Mouse (Mus musculus) limb, embryonic 10.5 days (tissue): ENCODE results near the gene Wnt9a. TPM values are rescaled to one million over a fixed set of nuclear protein-coding genes. Genes with fewer than 3 reads are reported as not detected.
A peak's percentile ranks its signal among the peaks of the same experiment; 100 is the strongest.

Experiments
- DNase-seq: peaks from one replicate; pipeline ENCODE4 v3.0.0-alpha.2; 2017; ENCODE audit warnings: low spot score
- H3K27ac ChIP-seq: fragments of 300-500 bp; sonication (generic); 2 replicates; pipeline ENCODE4 v1.5.1; 2016; ENCODE audit warnings: mild to moderate bottlenecking
- H3K27me3 ChIP-seq: fragments of 300-500 bp; sonication (generic); 2 replicates; pipeline ENCODE4 v1.6.1; 2016; ENCODE audit warnings: low read depth, mild to moderate bottlenecking; ENCODE audit not compliant: poor library complexity, severe bottlenecking
- H3K36me3 ChIP-seq: fragments of 300-500 bp; sonication (generic); 2 replicates; pipeline ENCODE4 v1.6.1; 2016; ENCODE audit warnings: mild to moderate bottlenecking, moderate library complexity
- H3K4me1 ChIP-seq: fragments of 300-500 bp; sonication (generic); 2 replicates; pipeline ENCODE4 v1.6.1; 2016
- H3K4me3 ChIP-seq: fragments of 300-500 bp; sonication (generic); 2 replicates; pipeline ENCODE4 v1.5.1; 2016; ENCODE audit warnings: mild to moderate bottlenecking, moderate library complexity
- H3K9me3 ChIP-seq: fragments of 300-500 bp; sonication (generic); replicated peaks from 2 replicates; pipeline ENCODE4 v1.6.1; 2016; ENCODE audit warnings: mild to moderate bottlenecking
- WGBS: fragments of 180-500 bp; shearing (Covaris S2); methylation state at CpG from one replicate; pipeline ENCODE4 v1.1.7; 2016; 5-methylcytosine and 5-hydroxymethylcytosine counted together
- polyA plus RNA-seq: library from polyadenylated mRNA; unstranded; fragments of >200 nt; fragmentation: Nextera tagmentation; extraction: Ambion mirVana; gene quantifications from 2 replicates; pipeline ENCODE4 v1.2.1, GENCODE M21; 2016

Wnt9a gene
- polyA plus RNA-seq, 1 experiment from 2014 or later, result 1.8 TPM

GRCm38 (mm10) chr11:59330560-59330959, 23.8 kb downstream of the Wnt9a start:
- Histone ChIP-seq H3K4me1 (peaks cover 35% of the 10 kb centered on the region), H3K36me3 (no peaks in the 10 kb centered on the region), H3K9me3 (no peaks in the 10 kb centered on the region), H3K27ac (no peak overlapping the region), H3K4me3 (no peak overlapping the region), H3K27me3 (peaks cover 53% of the 10 kb centered on the region)
- DNase-seq, result peak; percentile 90
- 47% methylated on average over 5 of the region's 5 CpGs for WGBS

DNA sequence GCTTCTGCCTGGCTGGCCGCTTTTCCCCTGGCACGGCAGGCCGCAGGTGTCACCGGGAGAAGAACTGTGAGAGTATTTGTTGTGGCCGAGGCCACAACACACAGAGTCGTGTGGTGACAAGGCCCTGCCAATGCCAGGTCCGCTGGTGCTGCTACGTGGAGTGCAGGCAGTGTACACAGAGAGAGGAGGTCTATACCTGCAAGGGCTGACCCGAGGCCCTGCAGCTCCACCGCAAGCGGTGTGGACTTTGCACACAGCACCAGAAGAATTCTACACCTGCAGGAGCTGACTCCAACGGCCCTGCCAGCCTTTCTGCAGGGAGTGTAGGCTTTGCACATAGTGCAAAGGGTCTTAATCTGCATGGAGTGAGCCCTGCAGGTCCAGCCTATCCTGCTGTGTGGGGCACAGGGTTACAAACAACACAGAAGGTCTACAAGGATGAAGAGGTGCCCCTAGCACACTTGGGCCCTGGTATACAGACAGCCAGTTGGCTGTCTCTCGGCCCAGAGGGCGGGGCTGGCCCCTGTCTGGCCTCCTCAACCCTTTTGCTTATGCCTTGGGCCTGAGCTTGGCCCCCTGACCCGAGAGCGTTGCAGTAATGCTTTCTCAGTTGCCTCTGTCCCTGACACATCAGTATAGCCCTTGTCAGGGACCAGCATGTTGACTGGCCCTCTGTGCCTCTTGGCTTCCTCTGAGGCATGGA, 24.6 kb downstream of the Wnt9a start:
- Histone ChIP-seq H3K4me3 (no peak overlapping the region), H3K27me3 (peaks cover 53% of the 10 kb centered on the region), H3K9me3 (no peaks in the 10 kb centered on the region), H3K27ac (no peak overlapping the region), H3K4me1 (peaks cover 42% of the 10 kb centered on the region), H3K36me3 (no peaks in the 10 kb centered on the region)
- DNase-seq, result no peak
- 79% methylated on average over 16 of the region's 16 CpGs for WGBS

GRCm38 (mm10) chr11:59332938-59333337, 26.2 kb downstream of the Wnt9a start:
- Histone ChIP-seq H3K36me3 (no peaks in the 10 kb centered on the region), H3K4me3 (no peak overlapping the region), H3K9me3 (no peaks in the 10 kb centered on the region), H3K27ac (no peak overlapping the region), H3K4me1 (peaks cover 49% of the 10 kb centered on the region), H3K27me3 (peaks cover 42% of the 10 kb centered on the region)
- DNase-seq, result no peak
- WGBS, result 55% methylated on average over 9 of the region's 9 CpGs

DNA sequence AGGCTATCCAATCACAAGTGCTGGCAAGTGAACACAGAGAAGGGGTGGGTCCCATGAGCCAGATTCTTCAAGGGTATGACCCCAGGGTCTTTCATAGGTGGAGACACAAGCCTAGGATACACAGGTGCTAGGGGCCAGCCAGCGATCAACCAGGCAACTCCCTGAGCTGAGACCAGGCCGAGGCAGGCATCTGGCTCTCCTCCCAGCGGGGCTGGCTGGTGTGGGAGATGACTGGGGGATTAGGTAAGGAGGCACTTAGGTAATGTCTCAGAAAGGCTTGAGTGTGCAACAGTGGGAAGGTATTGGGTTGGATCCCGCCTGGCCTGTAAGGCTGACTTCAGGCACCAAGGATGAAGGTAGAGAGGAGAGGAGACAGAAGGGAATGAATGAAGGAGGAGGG, 28.4 kb downstream of the Wnt9a start:
- 87% methylated on average over 4 of the region's 4 CpGs for WGBS
- Histone ChIP-seq H3K27ac (no peak overlapping the region), H3K4me1 (peaks cover 32% of the 10 kb centered on the region)

GRCm38 (mm10) chr11:59335942-59336341, 29.2 kb downstream of the Wnt9a start:
- Histone ChIP-seq H3K4me1 (peaks cover 29% of the 10 kb centered on the region), H3K4me3 (no peak overlapping the region), H3K27me3 (peaks cover 29% of the 10 kb centered on the region), H3K36me3 (no peaks in the 10 kb centered on the region), H3K9me3 (no peaks in the 10 kb centered on the region), H3K27ac (no peak overlapping the region)
- no peak for DNase-seq
- 49% methylated on average over 2 of the region's 2 CpGs for WGBS

More for the DNA sequence above, 28.4 kb downstream of the Wnt9a start:
- H3K36me3 ChIP-seq, result no peaks in the 10 kb centered on the region
- H3K4me3 ChIP-seq, result no peak overlapping the region
- no peaks in the 10 kb centered on the region for H3K9me3 ChIP-seq
- no peak for DNase-seq
- peaks cover 34% of the 10 kb centered on the region for H3K27me3 ChIP-seq

DNA sequence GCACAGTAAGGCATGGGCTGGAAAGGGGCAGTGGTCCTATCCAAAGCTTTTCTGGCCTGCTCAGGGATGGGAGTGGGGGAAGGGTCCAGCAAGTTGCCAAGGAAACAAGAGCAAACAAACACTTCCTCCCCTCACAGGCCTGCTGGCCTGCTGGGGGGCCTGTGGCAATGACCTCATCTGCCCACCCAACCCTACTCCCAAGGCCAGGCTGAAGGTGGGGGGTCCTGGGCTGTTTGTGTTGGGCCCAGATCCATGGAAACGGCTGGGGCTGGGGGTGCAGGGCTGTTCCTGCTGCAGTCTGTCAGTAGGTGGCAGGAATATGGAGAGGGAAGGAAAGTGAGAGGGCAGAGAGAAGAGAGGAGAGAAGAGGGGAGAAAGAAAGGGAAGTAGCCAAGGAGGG, 29.7 kb downstream of the Wnt9a start:
- H3K4me1 ChIP-seq, result peaks cover 29% of the 10 kb centered on the region
- H3K4me3 ChIP-seq, result no peak overlapping the region
- H3K27me3 ChIP-seq, result peaks cover 24% of the 10 kb centered on the region
- no peaks in the 10 kb centered on the region for H3K36me3 ChIP-seq
- WGBS, result 43% methylated on average over 1 of the region's 1 CpGs
- peak; percentile 53 for DNase-seq
- no peak overlapping the region for H3K27ac ChIP-seq
- no peaks in the 10 kb centered on the region for H3K9me3 ChIP-seq

DNA sequence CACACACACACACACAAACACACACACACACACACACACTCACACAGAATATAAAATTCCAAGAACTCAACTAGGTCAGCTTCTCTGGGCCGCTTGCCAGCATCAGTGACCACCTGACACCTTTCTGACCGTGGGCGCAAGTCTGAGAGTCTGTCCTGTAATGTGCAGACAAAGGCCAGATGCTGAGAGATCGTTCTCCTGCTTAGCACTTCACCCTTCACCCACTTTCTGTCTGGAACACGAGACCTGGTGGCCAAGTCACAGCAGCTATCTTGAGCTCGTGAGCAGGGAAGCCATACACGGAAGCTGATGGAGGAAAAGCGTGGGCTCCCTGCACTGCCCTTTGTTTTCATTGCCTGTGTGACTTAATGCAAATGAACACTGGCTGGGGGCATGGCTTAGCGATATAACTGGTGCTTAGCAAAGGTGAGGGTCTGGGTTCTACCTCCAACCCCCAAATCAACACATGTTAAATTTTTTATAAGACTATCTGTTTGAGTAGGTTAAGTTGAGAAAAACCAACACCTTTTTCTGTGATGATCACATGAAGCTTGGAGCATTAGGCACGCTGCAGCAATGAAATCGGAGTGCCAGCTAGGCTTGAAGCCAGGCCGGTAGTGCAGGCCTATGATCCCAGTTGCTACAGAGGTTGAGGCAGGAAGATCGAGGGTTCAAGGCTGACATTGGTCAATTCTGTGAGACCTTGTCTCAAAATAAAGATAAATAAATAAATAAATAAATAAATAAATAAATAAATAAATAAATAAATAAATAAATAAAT, 31.4 kb downstream of the Wnt9a start:
- no peak overlapping the region for H3K4me3 ChIP-seq
- 76% methylated on average over 13 of the region's 13 CpGs for WGBS
- no peaks in the 10 kb centered on the region for H3K36me3 ChIP-seq
- H3K27ac ChIP-seq, result no peak overlapping the region
- no peaks in the 10 kb centered on the region for H3K9me3 ChIP-seq
- H3K27me3 ChIP-seq, result peaks cover 13% of the 10 kb centered on the region
- peaks cover 27% of the 10 kb centered on the region for H3K4me1 ChIP-seq
- no peak for DNase-seq

DNA sequence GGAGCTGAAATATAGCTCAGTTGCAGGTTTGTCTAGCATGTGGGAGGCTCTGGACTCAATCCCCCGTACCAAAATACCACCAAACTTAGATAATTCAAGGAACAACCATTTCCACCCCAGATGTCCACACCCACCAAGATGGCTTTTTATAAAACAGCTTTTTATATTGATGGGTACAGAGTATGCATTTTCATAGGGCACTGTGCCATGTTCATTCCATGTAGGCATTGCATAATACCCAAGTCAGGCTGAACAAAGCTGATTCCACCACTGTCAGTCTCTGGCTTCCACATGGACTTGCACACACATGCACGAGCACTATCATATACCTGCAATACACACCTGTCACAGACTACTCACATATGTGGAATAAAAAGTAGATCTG, 32.0 kb downstream of the Wnt9a start:
- WGBS, result 96% methylated on average over 2 of the region's 2 CpGs
- peaks cover 21% of the 10 kb centered on the region for H3K4me1 ChIP-seq
- no peak overlapping the region for H3K27ac ChIP-seq
- DNase-seq, result no peak
- peaks cover 9% of the 10 kb centered on the region for H3K27me3 ChIP-seq
- no peaks in the 10 kb centered on the region for H3K36me3 ChIP-seq
- H3K4me3 ChIP-seq, result no peak overlapping the region
- H3K9me3 ChIP-seq, result no peaks in the 10 kb centered on the region

DNA sequence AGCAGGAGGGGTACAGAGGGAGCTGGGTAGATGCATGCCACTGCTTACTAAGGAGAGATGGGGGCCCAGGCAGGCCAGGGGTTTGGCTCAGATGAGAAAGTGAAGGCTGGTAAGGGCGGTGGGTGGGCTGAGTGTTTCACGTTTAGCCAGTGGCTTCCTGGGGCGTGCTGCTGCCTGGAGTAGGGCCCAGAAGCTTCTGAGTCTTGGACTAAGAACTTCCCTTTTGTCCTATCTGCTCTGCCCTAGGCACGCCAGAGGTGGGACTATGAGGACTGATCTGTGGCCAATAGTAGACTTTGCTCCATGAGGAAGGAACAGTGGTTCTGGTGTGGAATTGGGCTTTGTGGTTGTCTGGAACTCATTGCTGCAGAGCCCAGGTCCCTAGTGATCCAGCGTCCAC, 36.2 kb downstream of the Wnt9a start:
- Histone ChIP-seq H3K27me3 (no peaks in the 10 kb centered on the region), H3K36me3 (no peaks in the 10 kb centered on the region), H3K9me3 (no peaks in the 10 kb centered on the region), H3K4me1 (peaks cover 8% of the 10 kb centered on the region), H3K27ac (no peak overlapping the region), H3K4me3 (no peak overlapping the region)
- WGBS, result 70% methylated on average over 5 of the region's 5 CpGs
- no peak for DNase-seq

GRCm38 (mm10) chr11:59346166-59346910, 39.6 kb downstream of the Wnt9a start:
- no peaks in the 10 kb centered on the region for H3K27me3 ChIP-seq
- H3K4me3 ChIP-seq, result no peak overlapping the region
- no peak overlapping the region for H3K27ac ChIP-seq
- peaks cover 20% of the 10 kb centered on the region for H3K4me1 ChIP-seq
- no peak for DNase-seq
- 90% methylated on average over 11 of the region's 11 CpGs for WGBS
- H3K36me3 ChIP-seq, result no peaks in the 10 kb centered on the region
- H3K9me3 ChIP-seq, result no peaks in the 10 kb centered on the region

DNA sequence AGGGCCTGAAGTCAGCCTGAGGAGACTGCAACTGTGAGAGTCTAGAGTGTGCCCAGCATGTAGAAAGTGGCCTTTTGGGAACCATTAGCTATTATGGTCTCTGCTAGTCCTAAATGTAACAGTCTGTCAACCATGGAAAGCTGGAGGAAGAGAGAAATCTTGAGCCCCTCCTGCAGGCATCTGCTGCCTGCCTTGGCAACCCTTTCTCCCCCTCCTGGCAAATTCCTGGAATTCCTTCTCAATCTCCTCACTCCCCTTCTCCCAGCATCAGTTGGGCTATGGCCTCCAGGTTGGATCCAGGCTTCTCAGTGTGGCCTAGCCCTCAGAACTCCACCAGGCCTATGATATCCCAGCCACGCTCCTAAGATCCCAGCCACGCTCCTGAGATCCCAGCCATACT, 43.6 kb downstream of the Wnt9a start:
- Histone ChIP-seq H3K9me3 (no peaks in the 10 kb centered on the region), H3K36me3 (no peaks in the 10 kb centered on the region), H3K4me1 (peaks cover 20% of the 10 kb centered on the region), H3K4me3 (no peak overlapping the region), H3K27ac (peak overlapping the region; percentile 75; the same call in 1 of the 2 replicates), H3K27me3 (no peaks in the 10 kb centered on the region)
- DNase-seq, result no peak
- WGBS, result 65% methylated on average over 2 of the region's 2 CpGs

DNA sequence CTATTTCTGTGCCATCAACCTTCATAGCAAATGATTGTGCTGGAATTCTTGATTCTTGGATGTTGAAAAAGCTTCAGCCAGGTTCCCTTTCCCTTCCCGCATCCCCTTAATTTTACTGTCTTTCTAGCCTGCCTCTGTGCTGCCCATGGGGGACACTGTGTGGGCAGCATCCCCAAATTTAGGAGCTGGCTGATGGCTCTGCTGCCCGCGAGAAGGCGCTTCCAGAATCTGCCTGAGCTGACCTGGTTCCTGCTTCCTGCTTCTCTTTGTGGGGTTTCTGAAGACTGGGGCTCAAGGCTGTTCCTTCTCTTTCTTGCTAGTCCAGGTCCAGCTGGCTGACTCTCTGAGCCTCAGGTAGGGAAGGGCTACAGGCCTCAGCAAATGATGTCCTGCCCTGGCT, 48.1 kb downstream of the Wnt9a start:
- 85% methylated on average over 4 of the region's 4 CpGs for WGBS
- H3K27ac ChIP-seq, result no peak overlapping the region
- peaks cover 26% of the 10 kb centered on the region for H3K4me1 ChIP-seq
- H3K36me3 ChIP-seq, result no peaks in the 10 kb centered on the region
- H3K9me3 ChIP-seq, result no peaks in the 10 kb centered on the region
- no peak for DNase-seq
- H3K27me3 ChIP-seq, result no peaks in the 10 kb centered on the region; the same call in 1 of the 2 replicates
- H3K4me3 ChIP-seq, result no peak overlapping the region

DNA sequence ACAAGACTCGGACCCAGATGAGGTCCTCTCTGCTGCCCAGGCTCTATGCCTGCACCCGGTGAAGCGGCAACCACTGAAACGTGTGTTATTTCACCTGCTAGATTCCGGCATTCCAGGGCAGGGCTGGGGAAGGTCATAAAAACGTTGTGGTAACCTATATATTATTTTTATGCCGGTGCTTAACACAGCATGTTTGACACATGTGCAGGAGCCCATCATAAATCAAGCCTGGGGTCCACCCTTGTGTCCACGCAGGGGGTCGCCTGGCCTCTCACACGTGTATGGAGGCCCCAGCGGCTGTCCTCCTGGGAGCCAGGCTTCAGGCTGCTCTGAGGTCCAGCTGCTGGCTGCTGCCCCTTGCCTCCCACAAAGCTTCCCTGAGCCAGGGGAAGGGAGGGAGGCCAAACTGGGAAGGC, 50.2 kb downstream of the Wnt9a start:
- no peak overlapping the region for H3K27ac ChIP-seq
- 36% methylated on average over 11 of the region's 11 CpGs for WGBS
- no peaks in the 10 kb centered on the region for H3K9me3 ChIP-seq

More for the DNA sequence above, 50.2 kb downstream of the Wnt9a start:
- no peaks in the 10 kb centered on the region; the same call in none of the 2 replicates for H3K27me3 ChIP-seq
- no peak overlapping the region for H3K4me3 ChIP-seq
- DNase-seq, result peak; percentile 51
- H3K4me1 ChIP-seq, result peaks cover 16% of the 10 kb centered on the region
- H3K36me3 ChIP-seq, result no peaks in the 10 kb centered on the region
